Mouse (Mus musculus) ES-E14 (cell line): Measurements from ENCODE around the gene Nipal3. TPM values are rescaled to one million over a fixed set of nuclear protein-coding genes. Genes with fewer than 3 reads are reported as not detected.

Experiments
- DNase-seq: peaks from one replicate; pipeline ENCODE4 v3.0.0-alpha.2; 2013; ENCODE audit warnings: low read depth, low spot score
- H3K27ac ChIP-seq: 2 replicates; pipeline ENCODE4 v1.5.1; 2012; ENCODE audit warnings: low read depth, mild to moderate bottlenecking, low read length, moderate library complexity, mixed read lengths; ENCODE audit not compliant: poor library complexity, insufficient read depth, severe bottlenecking
- H3K36me3 ChIP-seq: 2 replicates; pipeline ENCODE4 v1.6.1; 2012; ENCODE audit warnings: mild to moderate bottlenecking, low read length, moderate library complexity, mixed read lengths; ENCODE audit not compliant: control insufficient read depth, poor library complexity, insufficient read depth, severe bottlenecking
- H3K4me1 ChIP-seq, 2 experiments: fragments of 150-350 bp in 1 of 2; sonication (generic) in 1 of 2; 2 replicates each; pipeline ENCODE4 v1.6.1; 2012; ENCODE audit warnings: low read length in 2 of 2, mild to moderate bottlenecking in 1 of 2, mixed read lengths in 1 of 2; ENCODE audit not compliant: control insufficient read depth in 2 of 2, insufficient read depth in 2 of 2, poor library complexity in 1 of 2
- H3K4me3 ChIP-seq, 2 experiments: fragments of 150-350 bp in 1 of 2; sonication (generic) in 1 of 2; 2 replicates each; pipeline ENCODE4 v1.5.1; 2012; ENCODE audit warnings: low read length in 2 of 2, low read depth in 1 of 2, mild to moderate bottlenecking in 1 of 2, mixed read lengths in 1 of 2; ENCODE audit not compliant: insufficient read depth in 1 of 2, poor library complexity in 1 of 2, severe bottlenecking in 1 of 2
- H3K9ac ChIP-seq: 2 replicates; pipeline ENCODE4 v1.6.1; 2012; ENCODE audit warnings: low read depth, mild to moderate bottlenecking, low read length, mixed read lengths; ENCODE audit not compliant: poor library complexity, insufficient read depth, severe bottlenecking
- H3K9me3 ChIP-seq: fragments of 150-350 bp; sonication (generic); 2 replicates; pipeline ENCODE4 v1.6.1; 2012; ENCODE audit warnings: low read depth, mild to moderate bottlenecking, low read length; ENCODE audit not compliant: control insufficient read depth, insufficient read depth
- CHD2 ChIP-seq: IDR thresholded peaks from 2 replicates; pipeline ENCODE4 v1.6.1; 2014; ENCODE audit warnings: mild to moderate bottlenecking, low read depth, low read length, inconsistent platforms
- HCFC1 ChIP-seq: IDR thresholded peaks from 2 replicates; pipeline ENCODE4 v1.6.1; 2012; ENCODE audit warnings: low read length, inconsistent platforms, borderline replicate concordance; ENCODE audit not compliant: insufficient read depth
- MAFK ChIP-seq: IDR thresholded peaks from 2 replicates; pipeline ENCODE4 v1.6.1; 2014; ENCODE audit warnings: mild to moderate bottlenecking, low read depth, low read length, inconsistent platforms; ENCODE audit not compliant: insufficient read depth
- ZC3H11A ChIP-seq: IDR thresholded peaks from 2 replicates; pipeline ENCODE4 v1.6.1; 2012; ENCODE audit warnings: low read depth, mild to moderate bottlenecking, inconsistent platforms, low read length, borderline replicate concordance
- ZNF384 ChIP-seq: IDR thresholded peaks from 2 replicates; pipeline ENCODE4 v1.6.1; 2012; ENCODE audit warnings: low read depth, low read length, inconsistent platforms
- in situ Hi-C, 2 experiments: fragments of 600-800 bp; cut with MboI; formaldehyde crosslinking; loops; one replicate each; pipeline ENCODE4 v1.15.1; 2025; ENCODE audit warnings: low sequenced_read_pairs in 2 of 2, inconsistent platforms in 1 of 2; ENCODE audit not compliant: unreplicated experiment in 2 of 2
- total RNA-seq: library from RNA; depleted of rRNA; stranded (reverse); fragments of 300-350 nt; gene quantifications from 2 replicates; pipeline ENCODE4 v1.2.3, GENCODE M21; 2012

The Nipal3 gene
- total RNA-seq, 1 experiment: 15.3 TPM

- no peaks in the 10 kb centered on the region for H3K36me3 ChIP-seq
- no peak overlapping the region for H3K9ac ChIP-seq
- H3K4me1 ChIP-seq: peaks cover 0 to 11% of the 10 kb centered on the region in 2 experiments; a peak in 1 of 4 replicates
- H3K27ac ChIP-seq: no peak overlapping the region
- DNase-seq: no peak
- TF ChIP-seq ZNF384 (no peak), HCFC1 (no peak), MAFK (no peak), ZC3H11A (no peak), CHD2 (no peak)
- in situ Hi-C loops: loop anchor here in 1 of 2 experiments (10.0 kb wide), 1 partner anchor 139 kb away; no protein-coding TSS in a partner anchor
- no peaks in the 10 kb centered on the region for H3K9me3 ChIP-seq
- H3K4me3 ChIP-seq: no peak overlapping the region
These were observed 31.3 kb upstream of the Nipal3 start for GRCm38 (mm10) chr4:135526039-135526710.

GRCm38 (mm10) chr4:135525057-135525456 is 30.2 kb upstream of the Nipal3 start:
- H3K4me3 ChIP-seq: peak overlapping the region in 1 of 2 experiments; percentile 15; a peak in 2 of 4 replicates
- H3K36me3 ChIP-seq: no peaks in the 10 kb centered on the region
- DNase-seq: no peak
- TF ChIP-seq ZC3H11A: no peak
- TF ChIP-seq HCFC1: no peak
- no peak for TF ChIP-seq ZNF384
- no peak for TF ChIP-seq MAFK
- TF ChIP-seq CHD2: no peak
- no peak overlapping the region; the same call in 1 of the 2 replicates for H3K9ac ChIP-seq
- H3K4me1 ChIP-seq: peaks cover 3 to 11% of the 10 kb centered on the region in 2 experiments; a peak in 2 of 4 replicates
- in situ Hi-C loops: loop anchor here in 1 of 2 experiments (10.0 kb wide), 1 partner anchor 140 kb away; no protein-coding TSS in a partner anchor
- no peaks in the 10 kb centered on the region for H3K9me3 ChIP-seq
- H3K27ac ChIP-seq: no peak overlapping the region

- H3K9me3 ChIP-seq: no peaks in the 10 kb centered on the region
- H3K27ac ChIP-seq: no peak overlapping the region
- no peak for DNase-seq
- no peaks in the 10 kb centered on the region for H3K36me3 ChIP-seq
- H3K4me3 ChIP-seq: no peak overlapping the region
- H3K4me1 ChIP-seq: peaks cover 3 to 11% of the 10 kb centered on the region in 2 experiments; a peak in 2 of 4 replicates
- TF ChIP-seq MAFK: no peak
- no peak for TF ChIP-seq HCFC1
- no peak for TF ChIP-seq ZNF384
- no peak for TF ChIP-seq ZC3H11A
- no peak for TF ChIP-seq CHD2
- in situ Hi-C loops: loop anchor here in 1 of 2 experiments (10.0 kb wide), 1 partner anchor 141 kb away; no protein-coding TSS in a partner anchor
- no peak overlapping the region for H3K9ac ChIP-seq
These were observed 29.1 kb upstream of the Nipal3 start for GRCm38 (mm10) chr4:135523939-135524338.

- H3K9me3 ChIP-seq: no peaks in the 10 kb centered on the region
- no peak for DNase-seq
- TF ChIP-seq ZNF384 (no peak), HCFC1 (no peak), CHD2 (no peak), MAFK (no peak), ZC3H11A (no peak)
- no peak overlapping the region for H3K9ac ChIP-seq
- H3K4me1 ChIP-seq: peaks cover 3 to 9% of the 10 kb centered on the region in 2 experiments; a peak in 2 of 4 replicates
- H3K36me3 ChIP-seq: no peaks in the 10 kb centered on the region
- no peak overlapping the region for H3K4me3 ChIP-seq
- in situ Hi-C loops: loop anchor here in 1 of 2 experiments (10.0 kb wide), 1 partner anchor 144 kb away; no protein-coding TSS in a partner anchor
- H3K27ac ChIP-seq: no peak overlapping the region
These were observed 25.6 kb upstream of the Nipal3 start for GRCm38 (mm10) chr4:135520421-135520820.
